Mouse (Mus musculus) erythroblast, embryonic 14.5 days (primary cell): ENCODE measurements around the gene Wdfy3.

Experiments
- GATA1 ChIP-seq: IDR thresholded peaks from 2 replicates; pipeline ENCODE4 v1.6.1; 2012; ENCODE audit warnings: low read length, inconsistent platforms, mixed read lengths
- TAL1 ChIP-seq: IDR thresholded peaks from 3 replicates; pipeline ENCODE4 v1.6.1; 2012; ENCODE audit warnings: low read length, inconsistent platforms, mixed read lengths

- TF ChIP-seq GATA1, result no peak
- no peak for TF ChIP-seq TAL1
Measured at GRCm38 (mm10) chr5:101937909-101938596, 131.7 kb downstream of the Wdfy3 start.
